Mouse (Mus musculus): Measurements from ENCODE around the gene Mgmt. TPM values are rescaled to one million over a fixed set of nuclear protein-coding genes. Genes with fewer than 3 reads are reported as not detected.

Gene Mgmt
- polyA plus RNA-seq, 1 experiment from 2014 or later = 5.4 TPM

DNA sequence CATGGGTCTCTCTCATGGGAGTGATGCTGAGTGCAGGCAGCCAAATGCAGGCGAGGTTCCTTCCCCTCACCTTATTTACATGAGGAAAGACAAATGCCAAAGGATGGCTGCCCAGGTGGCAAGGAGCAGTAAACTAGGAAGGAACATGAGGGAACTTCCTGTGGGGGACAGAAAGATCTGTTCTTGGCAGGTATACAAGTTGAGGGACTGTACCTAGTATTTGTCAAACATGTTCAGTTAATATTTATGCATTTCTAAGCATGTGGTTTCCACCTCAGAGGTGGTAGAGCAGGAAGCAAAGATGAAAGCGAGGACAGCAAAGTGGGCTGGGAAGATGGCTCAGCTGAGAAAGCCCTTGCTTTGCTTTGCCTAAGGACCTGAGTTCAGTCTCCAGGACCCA lies 260.2 kb downstream of the Mgmt start:
- H3K4me3 ChIP-seq (ENCODE audit: low read depth, low read length) = no peak overlapping the region
- 59% methylated on average over 2 of the region's 2 CpGs for WGBS
- no peaks in the 10 kb centered on the region for H3K36me3 ChIP-seq (ENCODE audit: insufficient read depth)
- ATAC-seq (ENCODE audit: insufficient read depth) (no peak), DNase-seq (no peak)
- H3K27ac ChIP-seq (ENCODE audit: low read depth) = no peak overlapping the region
- no peak overlapping the region for H3K9ac ChIP-seq
- H3K9me3 ChIP-seq (ENCODE audit: low read depth, low read length) = no peaks in the 10 kb centered on the region
- H3K4me2 ChIP-seq = no peak overlapping the region
- H3K4me1 ChIP-seq (ENCODE audit: insufficient read depth) = no peaks in the 10 kb centered on the region
- TF ChIP-seq CTCF (IDR thresholded peaks at IDR 0.05; ENCODE audit: low read depth) = no peak
- H3K27me3 ChIP-seq (ENCODE audit: insufficient read depth, low read length) = no peaks in the 10 kb centered on the region

DNA sequence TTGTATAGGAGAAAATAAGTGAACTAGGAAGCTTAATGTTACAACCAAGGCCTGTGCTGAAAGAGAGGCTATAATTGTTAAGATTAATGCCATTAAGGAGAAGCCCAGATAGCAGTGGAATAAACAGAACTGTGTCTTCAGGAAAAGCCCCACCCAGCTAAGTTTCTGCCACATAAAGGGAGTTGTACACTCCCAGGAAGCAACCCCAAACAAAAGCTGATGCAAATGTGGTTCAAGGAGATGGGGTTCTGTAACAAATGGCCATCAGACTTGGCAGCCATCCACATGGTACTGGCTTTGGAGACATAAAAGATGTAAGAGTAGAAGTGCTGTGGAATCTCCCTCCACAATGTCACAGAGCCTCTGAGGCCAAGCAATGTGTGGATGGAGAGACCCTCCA lies 264.7 kb downstream of the Mgmt start:
- no peak for TF ChIP-seq CTCF (IDR thresholded peaks at IDR 0.05; ENCODE audit: low read depth)
- no peaks in the 10 kb centered on the region for H3K36me3 ChIP-seq (ENCODE audit: insufficient read depth)
- no peaks in the 10 kb centered on the region for H3K9me3 ChIP-seq (ENCODE audit: low read depth, low read length)
- DNase-seq (peak; percentile 32), ATAC-seq (ENCODE audit: insufficient read depth) (no peak)
- H3K4me3 ChIP-seq (ENCODE audit: low read depth, low read length) = no peak overlapping the region
- H3K27ac ChIP-seq (ENCODE audit: low read depth) = no peak overlapping the region
- H3K4me2 ChIP-seq = no peak overlapping the region
- H3K4me1 ChIP-seq (ENCODE audit: insufficient read depth) = no peaks in the 10 kb centered on the region
- H3K9ac ChIP-seq = no peak overlapping the region
- H3K27me3 ChIP-seq (ENCODE audit: insufficient read depth, low read length) = no peaks in the 10 kb centered on the region

DNA sequence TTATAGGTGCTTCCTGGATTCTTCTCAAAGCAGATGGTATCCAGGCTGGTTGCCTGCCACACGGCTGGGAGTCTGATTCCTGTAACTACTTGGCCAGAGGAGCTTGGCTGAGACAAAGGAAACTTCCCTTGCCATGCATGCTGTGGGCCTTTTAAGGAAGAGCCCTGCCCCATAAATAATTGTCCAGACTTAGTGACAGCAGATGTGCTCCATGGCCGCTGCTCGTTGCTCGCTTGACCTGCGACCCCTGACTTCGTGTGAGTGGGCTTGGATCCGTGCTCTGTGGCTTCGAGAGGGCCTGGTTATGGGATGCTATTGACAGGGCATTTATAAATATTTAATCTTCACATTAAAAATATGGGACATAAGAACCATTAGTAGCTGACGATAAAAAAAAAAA lies 277.9 kb downstream of the Mgmt start:
- TF ChIP-seq CTCF (IDR thresholded peaks at IDR 0.05; ENCODE audit: low read depth) = no peak

More for the DNA sequence above, 277.9 kb downstream of the Mgmt start:
- Histone ChIP-seq H3K4me1 (ENCODE audit: insufficient read depth) (0 out of 2 replicates have a peak, but pooled peaks cover 4% of the 10 kb centered on the region), H3K36me3 (ENCODE audit: insufficient read depth) (no peaks in the 10 kb centered on the region), H3K27ac (ENCODE audit: low read depth) (no peak overlapping the region), H3K4me3 (ENCODE audit: low read depth, low read length) (no peak overlapping the region), H3K4me2 (no peak overlapping the region), H3K9ac (no peak overlapping the region), H3K27me3 (ENCODE audit: insufficient read depth, low read length) (no peaks in the 10 kb centered on the region), H3K9me3 (ENCODE audit: low read depth, low read length) (no peaks in the 10 kb centered on the region; the same call in 1 of the 2 replicates)
- WGBS = 39% methylated on average over 9 of the region's 9 CpGs
- no peak for ATAC-seq (ENCODE audit: insufficient read depth)
- DNase-seq = no peak
